Mouse (Mus musculus) effector memory CD4-positive, alpha-beta T cell, adult 5 months (primary cell): ENCODE measurements around the gene Crmp1. TPM values are rescaled to one million over a fixed set of nuclear protein-coding genes. Genes with fewer than 3 reads are reported as not detected.

Source experiments
- polyA plus RNA-seq: library from polyadenylated mRNA; unstranded; fragments of 100-300 nt; shearing (Covaris generic); gene quantifications from one replicate; pipeline ENCODE4 v1.2.1, GENCODE M21; 2017

Crmp1 gene
- 11.3 TPM for polyA plus RNA-seq

GRCm38 (mm10) chr5:37241651-37242151 is at the start of gene Crmp1:
TSS of gene Crmp1 (plus strand) at chr5:37241940.

GRCm38 (mm10) chr5:37336485-37337105 is 94.9 kb downstream of the Crmp1 start, which contains the start of gene Evc:
TSS of gene Evc (minus strand) at chr5:37336894.

GRCm38 (mm10) chr5:37338288-37338687 is 96.5 kb downstream of the Crmp1 start, which contains the start of gene Evc2:
TSS of gene Evc2 (plus strand) at chr5:37338499.

Other genes starting within 250 kb of the Crmp1 start
- 1.8 TPM for gene Gm1043, start 156.6 kb upstream of the Crmp1 start, polyA plus RNA-seq
- not detected for gene Evc, start 95.0 kb downstream of the Crmp1 start, polyA plus RNA-seq
- not detected for gene Evc2, start 96.6 kb downstream of the Crmp1 start, polyA plus RNA-seq